Mouse (Mus musculus) right cerebral cortex, adult 2 months (tissue): Measurements from ENCODE around the gene AU041133.
A peak's percentile ranks its signal among the peaks of the same experiment; 100 is the strongest.
"Not testable (repeated sequence)": the region's sequence is repeated elsewhere in the genome, so short reads cannot be mapped to it uniquely, and the experiment has no call there.

Experiments used
- DNase-seq, 2 experiments: peaks; one replicate each; pipeline ENCODE4 v3.0.0; 2021 to 2022; ENCODE audit warnings: low spot score in 2 of 2

Gene AU041133

DNA sequence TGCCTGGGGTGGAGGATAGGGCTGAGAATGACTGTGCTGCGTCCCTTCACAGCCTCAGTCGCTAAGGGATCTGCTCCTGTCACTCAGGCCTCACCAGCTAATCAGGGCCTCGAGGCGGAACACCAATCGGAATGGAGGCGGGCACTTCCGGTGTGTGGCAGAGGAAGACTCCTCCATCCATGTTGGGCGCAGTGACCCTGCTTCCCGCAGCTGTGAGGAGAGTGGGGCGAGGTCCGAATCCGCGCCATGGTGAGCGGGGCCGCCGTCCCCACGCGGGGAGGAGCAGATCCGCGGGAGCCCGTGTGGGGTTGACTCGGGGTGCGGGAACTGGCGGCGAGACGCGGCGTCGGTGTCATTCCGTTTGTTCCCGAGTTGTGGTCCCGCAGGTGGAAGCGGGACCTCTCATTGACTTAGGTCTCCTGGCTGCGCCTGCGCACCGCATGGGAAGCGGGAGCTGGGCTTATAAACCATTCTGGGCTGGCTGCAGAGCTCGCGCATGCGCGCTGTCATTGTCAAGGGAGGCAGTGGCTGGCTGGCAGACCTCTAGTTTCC, at the start of gene AU041133:
TSS of gene AU041133 (plus strand) at position 164 of the 552 bp plus-strand sequence.
- peak; percentile 92 to 93 for DNase-seq

- peak; percentile 74 to 83 for DNase-seq
Measured at GRCm38 (mm10) chr10:82082728-82083621, 44.8 kb upstream of the AU041133 start, which contains the start of gene BC024063. Gene BC024063, plus strand, starts transcription at chr10:82083353.

- not testable (repeated sequence) for DNase-seq
Measured at GRCm38 (mm10) chr10:82083622-82083971, 44.2 kb upstream of the AU041133 start.

- DNase-seq = no peak
Measured at GRCm38 (mm10) chr10:82117206-82117605, 10.6 kb upstream of the AU041133 start.

- no peak for DNase-seq
Measured at GRCm38 (mm10) chr10:82145282-82145681, 17.5 kb downstream of the AU041133 start.

DNA sequence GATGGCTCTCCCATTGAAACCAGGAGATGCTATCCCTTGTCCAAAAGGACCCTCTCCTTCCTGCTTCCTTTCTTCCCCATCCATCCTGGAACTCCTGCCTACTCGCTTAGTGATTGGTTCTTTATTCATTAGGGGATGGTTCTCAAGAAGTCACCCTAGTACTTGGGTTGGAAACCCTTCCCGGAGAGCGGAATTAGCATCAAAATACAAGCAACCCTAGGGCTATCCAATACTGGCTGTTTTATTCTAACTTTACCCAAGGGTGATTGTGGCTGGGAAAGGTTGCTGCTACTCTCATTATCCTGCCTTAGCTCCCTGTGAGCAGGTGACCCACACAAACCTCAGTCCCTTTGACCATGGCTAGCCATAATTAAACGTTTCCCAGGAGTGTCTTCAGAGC, 19.8 kb downstream of the AU041133 start:
- DNase-seq = no peak

GRCm38 (mm10) chr10:82167777-82168176, 40.0 kb downstream of the AU041133 start:
- DNase-seq = no peak

GRCm38 (mm10) chr10:82169776-82170175, 42.0 kb downstream of the AU041133 start:
- no peak for DNase-seq

- no peak for DNase-seq
Measured at GRCm38 (mm10) chr10:82170808-82171207, 43.0 kb downstream of the AU041133 start.

GRCm38 (mm10) chr10:82178257-82179064, 50.6 kb downstream of the AU041133 start:
- peak; percentile 86 to 88 for DNase-seq
